Mouse (Mus musculus): ENCODE measurements at regions not wholly inside any gene's neighbourhood (a gene's known extent, or its start where the extent isn't known, plus 50 kb on each side); places are given as distances from the start of the nearest gene placed in this dataset.

DNA sequence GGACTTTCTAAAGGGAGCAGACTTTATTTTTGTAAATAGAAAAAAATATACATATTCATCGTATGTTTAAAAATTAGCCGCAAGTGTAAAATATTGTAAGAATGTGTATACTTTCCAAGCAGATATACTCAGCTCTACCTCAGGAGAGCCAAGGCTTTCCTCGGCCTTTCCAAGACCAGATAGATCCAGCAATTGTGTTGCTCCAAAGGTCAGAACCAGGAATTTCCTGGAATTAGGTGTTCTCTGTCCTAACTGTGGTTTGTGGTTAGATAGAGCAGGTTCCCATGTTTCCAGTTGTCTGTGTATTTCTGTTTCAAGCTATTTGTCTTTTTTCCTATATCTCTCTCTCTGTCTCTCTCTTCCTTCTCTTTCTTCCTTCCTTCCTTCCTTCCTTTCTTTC, 93.0 kb downstream of the Tpra1 start:
- TF ChIP-seq TAL1 (conservative IDR thresholded peaks at IDR 0.05; ENCODE audit: low read depth, low read length): no peak
- TF ChIP-seq POLR2AphosphoS5 (IDR thresholded peaks at IDR 0.05; ENCODE audit: insufficient replicate concordance, low read depth, low read length): no peak
- TF ChIP-seq CTCF (IDR thresholded peaks at IDR 0.05; ENCODE audit: low read depth, low read length): no peak
